Mouse (Mus musculus) embryo, embryonic 11.5 days (tissue): ENCODE data around the gene Hmga1.

ENCODE experiments used
- DNase-seq: peaks from one replicate; pipeline ENCODE4 v3.0.0-alpha.2; 2012; ENCODE audit warnings: low read depth, low spot score

Hmga1 gene

DNA sequence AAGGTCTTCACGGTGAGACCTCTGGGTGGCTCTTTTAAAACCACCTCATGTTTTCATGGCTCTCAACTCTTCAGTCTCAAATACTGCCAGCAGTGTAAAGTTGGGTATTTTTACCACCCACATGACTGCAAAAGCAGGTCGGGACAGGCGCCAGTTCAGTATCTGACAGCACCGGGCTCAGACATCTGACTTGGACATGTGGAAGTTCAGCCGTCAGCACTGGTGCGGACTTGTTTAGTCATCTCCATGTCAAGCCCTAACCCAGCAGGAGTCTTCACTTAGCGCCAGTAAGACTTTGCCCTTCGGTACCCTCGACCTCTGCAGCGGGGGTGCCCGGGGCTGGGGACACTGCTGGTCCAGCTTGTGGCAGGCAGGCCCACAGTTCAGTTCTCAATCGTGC, 31.0 kb downstream of the Hmga1 start:
- DNase-seq: no peak

- DNase-seq: no peak
These were observed 31.9 kb downstream of the Hmga1 start for GRCm38 (mm10) chr17:27588231-27588630.

DNA sequence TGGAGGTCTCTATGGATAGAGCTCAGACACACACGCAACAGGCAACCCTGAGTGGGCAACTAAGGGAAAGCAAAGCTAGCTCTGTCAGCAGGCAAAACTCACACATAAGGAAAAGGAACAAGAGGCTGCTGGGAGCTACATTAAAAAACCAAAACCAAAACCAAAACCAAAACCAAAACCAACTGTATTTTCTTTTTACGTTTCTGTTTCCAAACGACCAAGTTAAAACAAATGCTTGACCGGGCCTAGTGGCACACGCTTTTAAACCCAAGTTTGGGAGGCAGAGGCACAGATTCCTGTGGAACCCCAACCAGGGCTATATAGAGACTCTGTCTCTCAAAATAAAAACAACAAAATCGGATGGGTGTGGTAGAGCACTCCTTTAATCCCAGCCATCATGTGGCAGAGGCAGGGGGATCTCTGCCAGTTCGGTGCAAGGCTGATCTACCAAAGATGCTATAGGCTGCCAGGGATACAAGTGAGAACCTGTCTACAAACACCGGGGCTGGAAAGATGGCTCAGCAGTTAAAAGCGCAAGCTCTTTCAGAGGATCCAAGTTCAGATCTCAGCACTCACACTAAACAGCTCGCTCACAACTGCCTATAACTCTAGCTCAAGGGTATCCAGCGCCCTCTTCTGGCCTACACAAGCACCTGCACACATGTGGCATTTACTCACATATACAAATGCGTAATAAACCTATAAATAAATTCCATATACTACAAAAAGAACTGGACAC, 35.7 kb downstream of the Hmga1 start:
- no peak for DNase-seq

GRCm38 (mm10) chr17:27592565-27592910, 36.2 kb downstream of the Hmga1 start:
- no peak for DNase-seq

GRCm38 (mm10) chr17:27595659-27596375, 39.5 kb downstream of the Hmga1 start:
- DNase-seq: no peak

DNA sequence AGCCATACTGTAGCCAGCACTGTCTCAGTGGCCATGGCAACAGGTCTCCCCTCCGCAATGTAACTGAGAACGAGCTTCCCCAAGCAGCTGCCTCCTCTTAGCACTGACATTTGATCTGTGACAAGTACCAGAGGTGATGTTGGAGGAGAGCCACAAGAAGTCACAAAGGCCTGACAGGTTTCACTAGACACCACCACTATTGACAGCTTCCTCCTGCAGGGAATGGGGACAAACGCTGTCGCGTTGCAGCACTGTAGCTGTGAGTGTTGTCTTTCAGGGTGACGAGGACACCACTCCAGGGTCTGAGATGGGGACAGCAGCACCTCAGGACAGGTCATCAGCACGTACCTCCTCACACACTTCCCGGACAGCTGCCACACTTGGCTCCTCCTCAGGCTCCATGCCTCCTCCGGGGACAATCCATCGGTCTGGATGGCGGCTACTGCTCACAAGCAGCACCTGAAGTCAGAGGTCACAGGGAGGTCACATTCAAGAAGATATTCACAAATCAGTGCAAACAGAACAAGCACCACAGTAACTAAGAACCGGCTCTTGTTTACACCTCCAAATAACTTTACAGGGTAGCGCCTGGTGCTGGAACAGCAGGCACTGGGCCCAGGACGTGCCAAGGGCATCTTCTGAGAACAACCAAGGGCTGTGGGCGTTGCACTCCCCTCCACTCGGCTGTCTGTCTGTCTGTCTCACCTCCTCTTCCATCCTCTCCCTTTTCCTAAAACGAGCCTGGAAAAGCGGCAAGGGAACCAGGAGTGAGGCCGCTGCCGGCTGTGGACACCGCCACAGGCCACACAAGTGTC, 40.3 kb downstream of the Hmga1 start:
- no peak for DNase-seq

DNA sequence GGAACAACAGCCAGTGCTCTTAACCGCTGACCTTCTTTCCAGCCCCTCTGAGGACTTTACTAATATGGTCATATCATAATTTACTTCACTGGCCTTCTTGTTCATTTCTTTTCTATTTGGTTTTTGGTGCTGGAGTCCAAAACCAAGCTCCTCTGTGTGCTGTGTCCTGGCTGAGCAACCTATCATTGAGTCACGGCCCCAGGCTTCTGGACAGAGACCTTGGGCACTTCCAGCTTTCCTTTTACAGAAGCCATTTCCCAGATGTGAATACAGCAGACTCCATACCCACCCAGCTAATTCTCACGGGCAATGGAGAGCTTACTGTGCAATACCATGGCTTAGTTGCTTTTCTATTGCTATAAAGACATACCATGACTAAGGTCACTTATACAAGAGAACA, 44.0 kb downstream of the Hmga1 start:
- DNase-seq: no peak

GRCm38 (mm10) chr17:27600869-27601268, 44.6 kb downstream of the Hmga1 start:
- no peak for DNase-seq

DNA sequence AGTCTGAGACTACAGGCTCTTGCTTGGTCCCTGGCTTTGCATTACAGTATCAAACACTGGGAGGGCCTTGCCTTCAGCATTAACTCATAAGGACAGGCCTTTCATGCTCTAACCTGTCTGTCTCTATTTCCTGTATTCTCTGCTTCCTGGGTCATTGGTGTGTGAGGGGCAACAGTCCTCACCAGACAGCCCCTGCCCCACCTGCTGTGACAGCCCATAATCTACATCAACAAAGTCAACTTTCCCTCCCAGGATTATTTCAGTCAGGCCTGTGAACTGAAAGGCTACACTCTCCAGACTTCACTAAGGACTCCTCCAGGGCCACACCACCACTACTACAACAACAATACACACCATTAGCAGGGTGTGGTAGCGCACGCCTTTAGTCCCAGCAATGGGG, 46.7 kb downstream of the Hmga1 start:
- no peak for DNase-seq

- no peak for DNase-seq
These were observed 47.4 kb downstream of the Hmga1 start for GRCm38 (mm10) chr17:27603522-27604234.

DNA sequence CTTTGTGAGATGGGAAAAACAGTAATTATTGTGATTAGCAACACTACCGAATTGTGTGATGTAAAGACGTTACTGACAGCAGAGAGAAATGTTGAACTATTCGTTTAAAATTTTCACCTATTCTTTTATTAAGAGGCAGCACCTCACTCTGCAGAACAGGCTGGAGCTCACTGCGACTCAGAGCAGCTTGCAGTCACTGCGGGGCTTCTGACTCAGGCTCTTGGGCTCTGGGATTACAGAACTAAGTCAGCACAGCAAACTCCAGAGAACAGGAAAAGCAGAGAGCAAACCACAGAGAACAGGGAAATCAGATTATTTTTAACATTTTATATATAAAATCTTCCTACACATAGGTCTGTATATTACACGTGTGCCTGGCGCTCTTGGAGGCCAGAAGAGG, 53.3 kb downstream of the Hmga1 start:
- no peak for DNase-seq

DNA sequence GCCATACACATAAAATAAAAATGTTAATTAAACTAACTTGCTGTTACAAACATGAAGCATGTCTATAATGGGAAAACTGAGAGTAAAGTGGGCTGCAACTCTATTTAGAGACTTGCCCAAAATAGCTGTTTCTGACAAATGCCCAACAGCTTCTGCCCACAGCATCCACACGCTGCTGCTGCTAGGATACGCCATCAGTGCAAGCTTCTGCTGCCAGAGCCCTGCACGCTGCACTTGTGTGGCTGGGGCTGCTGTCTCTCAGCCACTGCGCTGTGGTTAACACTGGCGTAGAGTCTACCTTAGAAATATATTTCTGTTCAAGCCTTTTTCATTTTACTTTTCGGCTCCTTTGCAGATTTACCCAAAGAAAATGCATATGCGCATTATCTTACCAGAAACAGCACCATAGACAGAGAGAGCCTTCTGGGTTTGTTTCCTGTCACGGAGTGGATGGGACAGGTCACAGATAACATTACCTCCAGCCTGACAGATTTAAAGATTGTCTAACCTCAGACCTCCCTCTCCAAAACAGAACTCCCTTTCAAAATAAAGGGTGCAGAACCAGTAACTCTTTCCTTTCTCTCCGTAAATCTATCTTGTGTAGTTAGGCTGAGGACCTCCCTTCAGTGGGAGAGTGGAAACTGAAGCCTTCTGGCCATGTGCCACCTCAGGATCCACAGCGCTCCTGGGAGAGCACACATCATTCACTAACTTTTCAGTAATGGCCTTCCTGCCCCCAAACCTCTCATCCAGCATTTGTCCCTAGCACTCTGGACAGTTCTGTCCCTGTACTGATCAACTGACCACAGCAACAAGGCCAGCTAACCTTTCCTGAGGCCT, 54.6 kb downstream of the Hmga1 start:
- no peak for DNase-seq

GRCm38 (mm10) chr17:27611519-27611884, 55.2 kb downstream of the Hmga1 start:
- DNase-seq: no peak

- no peak for DNase-seq
These were observed 55.7 kb downstream of the Hmga1 start for GRCm38 (mm10) chr17:27611994-27612393.

GRCm38 (mm10) chr17:27613016-27613415, 56.7 kb downstream of the Hmga1 start:
- DNase-seq: no peak
